Mouse (Mus musculus) lung, adult 2 months (tissue): Measurements from ENCODE around the gene Trim10. TPM values are rescaled to one million over a fixed set of nuclear protein-coding genes. Genes with fewer than 3 reads are reported as not detected.

Experiments used
- DNase-seq: peaks from one replicate; pipeline ENCODE4 v3.0.0; 2022
- H3K4me1 ChIP-seq: fragments of 200-500 bp; 2 replicates; pipeline ENCODE4 v1.6.1; 2011; ENCODE audit warnings: low read length; ENCODE audit not compliant: control insufficient read depth, insufficient read depth
- H3K4me3 ChIP-seq: fragments of 200-500 bp; replicated peaks from 2 replicates; pipeline ENCODE3; 2011; ENCODE audit warnings: low read depth, mild to moderate bottlenecking, control low read depth, low read length; ENCODE audit errors: extremely low read depth
- CTCF ChIP-seq: fragments of 200-500 bp; IDR thresholded peaks from 2 replicates; pipeline ENCODE4 v1.5.1; 2011; ENCODE audit warnings: mild to moderate bottlenecking, low read length, control low read depth; ENCODE audit not compliant: insufficient read depth
- POLR2A ChIP-seq: fragments of 200-500 bp; IDR thresholded peaks from 2 replicates; pipeline ENCODE4 v1.6.1; 2011; ENCODE audit warnings: low read depth, mild to moderate bottlenecking, control low read depth, low read length, borderline replicate concordance; ENCODE audit errors: extremely low read depth
- WGBS: fragments of 180-500 bp; shearing (Covaris S2); methylation state at CpG from one replicate; pipeline ENCODE4 v1.1.7; 2018; 5-methylcytosine and 5-hydroxymethylcytosine counted together
- polyA plus RNA-seq: library from polyadenylated mRNA; depleted of rRNA; stranded (reverse); fragments of >200 nt; gene quantifications from 2 replicates; pipeline ENCODE4 v1.2.3, GENCODE M21; 2012; rRNA removed

Gene Trim10
- polyA plus RNA-seq, 1 experiment: 0.07 TPM

- no peak for DNase-seq
These were observed 31.3 kb downstream of the Trim10 start for GRCm38 (mm10) chr17:36900691-36901090.

GRCm38 (mm10) chr17:36903651-36904050 lies 34.3 kb downstream of the Trim10 start:
- DNase-seq: no peak
- Histone ChIP-seq H3K4me3 (no peak overlapping the region), H3K4me1 (no peaks in the 10 kb centered on the region)
- WGBS: 37% methylated on average over 3 of the region's 3 CpGs
- TF ChIP-seq POLR2A (no peak), CTCF (no peak)

More at GRCm38 (mm10) chr17:36900691-36901090, 31.3 kb downstream of the Trim10 start:
- 33% methylated on average over 1 of the region's 1 CpGs for WGBS
- no peak for TF ChIP-seq POLR2A
- no peak for TF ChIP-seq CTCF
- Histone ChIP-seq H3K4me1 (no peaks in the 10 kb centered on the region), H3K4me3 (no peak overlapping the region)

- DNase-seq: no peak
- 40% methylated on average over 1 of the region's 1 CpGs for WGBS
- no peaks in the 10 kb centered on the region for H3K4me1 ChIP-seq
- TF ChIP-seq POLR2A (no peak), CTCF (no peak)
- H3K4me3 ChIP-seq: no peak overlapping the region
These were observed 38.9 kb downstream of the Trim10 start for GRCm38 (mm10) chr17:36908235-36908634.

GRCm38 (mm10) chr17:36909802-36910201 lies 40.4 kb downstream of the Trim10 start:
- 39% methylated on average over 4 of the region's 4 CpGs for WGBS
- DNase-seq: no peak
- Histone ChIP-seq H3K4me1 (no peaks in the 10 kb centered on the region), H3K4me3 (no peak overlapping the region)
- TF ChIP-seq POLR2A (no peak), CTCF (no peak)

- no peak for DNase-seq
- 57% methylated on average over 2 of the region's 2 CpGs for WGBS
- H3K4me1 ChIP-seq: no peaks in the 10 kb centered on the region
- H3K4me3 ChIP-seq: no peak overlapping the region
- no peak for TF ChIP-seq POLR2A
- TF ChIP-seq CTCF: no peak
These were observed 42.7 kb downstream of the Trim10 start for GRCm38 (mm10) chr17:36912031-36912430.

- H3K4me1 ChIP-seq: no peaks in the 10 kb centered on the region
- 6% methylated on average over 2 of the region's 2 CpGs for WGBS
- DNase-seq: peak; percentile 74
- TF ChIP-seq POLR2A: no peak
- TF ChIP-seq CTCF: peak; percentile 49; the same call in 1 of the 2 replicates
- H3K4me3 ChIP-seq: no peak overlapping the region
These were observed 44.7 kb downstream of the Trim10 start for GRCm38 (mm10) chr17:36914108-36914507.

GRCm38 (mm10) chr17:36915076-36915475 lies 45.7 kb downstream of the Trim10 start:
- 10% methylated on average over 9 of the region's 9 CpGs for WGBS
- peak; percentile 70 for DNase-seq
- Histone ChIP-seq H3K4me3 (no peak overlapping the region), H3K4me1 (no peaks in the 10 kb centered on the region)
- TF ChIP-seq POLR2A (no peak), CTCF (peak; percentile 91)

- peak; percentile 20 for DNase-seq
- Histone ChIP-seq H3K4me3 (no peak overlapping the region), H3K4me1 (no peaks in the 10 kb centered on the region)
- TF ChIP-seq POLR2A (no peak), CTCF (no peak)
- 39% methylated on average over 15 of the region's 15 CpGs for WGBS
These were observed 50.9 kb downstream of the Trim10 start for GRCm38 (mm10) chr17:36920239-36920638.

GRCm38 (mm10) chr17:36922715-36923114 lies 53.3 kb downstream of the Trim10 start:
- WGBS: 73% methylated on average over 4 of the region's 4 CpGs
- Histone ChIP-seq H3K4me1 (no peaks in the 10 kb centered on the region), H3K4me3 (no peak overlapping the region)
- no peak for DNase-seq
- TF ChIP-seq CTCF (no peak), POLR2A (no peak)

GRCm38 (mm10) chr17:36923491-36923890 lies 54.1 kb downstream of the Trim10 start:
- Histone ChIP-seq H3K4me3 (no peak overlapping the region), H3K4me1 (no peaks in the 10 kb centered on the region)
- 60% methylated on average over 4 of the region's 4 CpGs for WGBS
- TF ChIP-seq CTCF: no peak
- no peak for TF ChIP-seq POLR2A
- DNase-seq: no peak

Other genes starting within 250 kb of the Trim10 start
- 0.10 TPM in 1 of 2 replicates, not detected in the other for gene H2-M9, start 226.9 kb upstream of the Trim10 start, polyA plus RNA-seq
- gene H2-M1, start 197.4 kb upstream of the Trim10 start, polyA plus RNA-seq: not detected in 2 replicates
- not detected in 2 replicates for gene H2-M10.5, start 96.7 kb upstream of the Trim10 start, polyA plus RNA-seq
- gene H2-M10.6, start 57.4 kb upstream of the Trim10 start, polyA plus RNA-seq: not detected in 2 replicates
- gene Trim26, start 32.4 kb upstream of the Trim10 start, polyA plus RNA-seq: 34.5 and 48.7 TPM in 2 replicates
- gene Trim15, start 2.4 kb upstream of the Trim10 start, polyA plus RNA-seq: 0.14 and 0.30 TPM in 2 replicates
- 0.17 TPM in 2 replicates for gene Trim40, start 20.5 kb downstream of the Trim10 start, polyA plus RNA-seq
- gene Trim31, start 28.5 kb downstream of the Trim10 start, polyA plus RNA-seq: 0.10 TPM in 1 of 2 replicates, not detected in the other
- 34.4 and 42.1 TPM in 2 replicates for gene Rnf39, start 73.3 kb downstream of the Trim10 start, polyA plus RNA-seq
- gene Ppp1r11, start 82.2 kb downstream of the Trim10 start, polyA plus RNA-seq: 42.8 and 58.3 TPM in 2 replicates
- gene Znrd1, start 89.0 kb downstream of the Trim10 start, polyA plus RNA-seq: 23.8 and 30.3 TPM in 2 replicates
- 1.1 and 1.4 TPM in 2 replicates for gene Znrd1as, start 89.0 kb downstream of the Trim10 start, polyA plus RNA-seq
- gene 2410137M14Rik, start 111.7 kb downstream of the Trim10 start, polyA plus RNA-seq: 0.14 and 0.18 TPM in 2 replicates
- 0.58 and 1.2 TPM in 2 replicates for gene H2-M5, start 120.0 kb downstream of the Trim10 start, polyA plus RNA-seq
- gene Zfp57, start 131.6 kb downstream of the Trim10 start, polyA plus RNA-seq: 12.8 and 21.6 TPM in 2 replicates
- not detected in 2 replicates for gene Mog, start 153.8 kb downstream of the Trim10 start, polyA plus RNA-seq
- 38.0 and 46.1 TPM in 2 replicates for gene Gabbr1, start 176.4 kb downstream of the Trim10 start, polyA plus RNA-seq
- gene Olfr90, start 218.9 kb downstream of the Trim10 start, polyA plus RNA-seq: not detected in 2 replicates
- gene Olfr91, start 228.7 kb downstream of the Trim10 start, polyA plus RNA-seq: not detected in 2 replicates